Mouse (Mus musculus) megakaryocyte progenitor cell, adult 5-6 weeks (primary cell): ENCODE results near the gene Prpf19. TPM values are rescaled to one million over a fixed set of nuclear protein-coding genes. Genes with fewer than 3 reads are reported as not detected.

Experiments
- ATAC-seq: replicated peaks from 2 replicates; pipeline ENCODE4 v1.8.0; 2016; ENCODE audit warnings: mild to moderate bottlenecking, moderate TSS enrichment, inconsistent platforms; ENCODE audit not compliant: poor library complexity
- total RNA-seq, 2 experiments: library from RNA; stranded (forward) in 1 of 2; stranded (reverse) in 1 of 2; fragments of 157-497, 149-512 nt in 1 of 2; fragments of 200-1000 nt in 1 of 2; gene quantifications; 2 replicates each; pipeline versions ENCODE4 v1.2.3 to v1.2.4; 2015 to 2017

Gene Prpf19
- total RNA-seq (2015) (70.5 and 77.5 TPM in 2 replicates), total RNA-seq (2017) (159 and 191 TPM in 2 replicates)

GRCm38 (mm10) chr19:10895016-10895528, at the start of gene Prpf19:
Prpf19 (plus strand) TSS chr19:10895231.
- peak; percentile 97 for ATAC-seq

- ATAC-seq = no peak
Observed at GRCm38 (mm10) chr19:10845454-10845853, 49.6 kb upstream of the Prpf19 start.

- ATAC-seq = no peak
Observed at GRCm38 (mm10) chr19:10846150-10846549, 48.9 kb upstream of the Prpf19 start.

GRCm38 (mm10) chr19:10847311-10848087, 47.5 kb upstream of the Prpf19 start:
- ATAC-seq = no peak

GRCm38 (mm10) chr19:10855422-10855821, 39.6 kb upstream of the Prpf19 start:
- ATAC-seq = no peak

- no peak for ATAC-seq
Observed at GRCm38 (mm10) chr19:10856520-10856919, 38.5 kb upstream of the Prpf19 start.

GRCm38 (mm10) chr19:10860072-10860497, 34.9 kb upstream of the Prpf19 start:
- ATAC-seq = no peak

GRCm38 (mm10) chr19:10866351-10866750, 28.7 kb upstream of the Prpf19 start:
- ATAC-seq = no peak

GRCm38 (mm10) chr19:10867946-10868622, 26.9 kb upstream of the Prpf19 start:
- no peak; the same call in 1 of the 2 replicates for ATAC-seq

- ATAC-seq = no peak
Observed at GRCm38 (mm10) chr19:10868623-10869141, 26.3 kb upstream of the Prpf19 start.

- peak; percentile 76 for ATAC-seq
Observed at GRCm38 (mm10) chr19:10869241-10869885, 25.7 kb upstream of the Prpf19 start.

GRCm38 (mm10) chr19:10869886-10870527, 25.0 kb upstream of the Prpf19 start, which contains the start of gene Tmem132a:
Tmem132a (minus strand) TSS chr19:10869940.
- ATAC-seq = no peak

GRCm38 (mm10) chr19:10870676-10871075, 24.4 kb upstream of the Prpf19 start:
- ATAC-seq = no peak

GRCm38 (mm10) chr19:10871328-10871961, 23.6 kb upstream of the Prpf19 start:
- no peak for ATAC-seq

GRCm38 (mm10) chr19:10878201-10878837, 16.7 kb upstream of the Prpf19 start:
- ATAC-seq = no peak

- ATAC-seq = peak; percentile 88
Observed at GRCm38 (mm10) chr19:10880085-10880974, 14.7 kb upstream of the Prpf19 start.

- ATAC-seq = no peak
Observed at GRCm38 (mm10) chr19:10880975-10881425, 14.0 kb upstream of the Prpf19 start.

- peak; percentile 81 for ATAC-seq
Observed at GRCm38 (mm10) chr19:10881426-10882154, 13.4 kb upstream of the Prpf19 start, which contains the start of gene Tmem109. Tmem109 (minus strand) TSS chr19:10882001.
